Mouse (Mus musculus) spleen, postnatal 14 days (tissue): ENCODE measurements around the gene Gas6.

Experiments
- DNase-seq, 2 experiments: peaks; one replicate each; pipeline ENCODE4 v3.0.0; 2021 to 2022; ENCODE audit warnings: low spot score in 2 of 2

Gene Gas6

DNA sequence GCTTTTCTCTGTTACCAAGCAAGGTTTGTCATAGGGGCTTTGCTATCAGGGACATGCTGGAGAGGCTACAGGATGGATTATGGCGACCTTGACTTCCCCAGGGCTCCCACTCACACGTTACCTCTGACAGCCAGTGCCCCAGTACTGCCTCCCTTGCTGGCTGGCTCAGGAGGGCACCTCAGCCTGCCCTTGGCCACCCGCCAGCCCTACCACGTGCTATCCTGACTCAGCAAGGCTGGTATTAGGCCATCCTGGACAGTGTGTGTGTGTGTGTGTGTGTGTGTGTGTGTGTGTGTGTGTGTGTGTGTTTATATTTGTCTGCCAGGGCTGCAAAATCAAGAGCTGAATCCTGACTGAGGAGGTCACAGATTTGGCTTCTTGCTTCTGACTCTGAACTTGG lies 12.6 kb upstream of the Gas6 start:
- peak in 1 of 2 experiments; percentile 13 for DNase-seq

DNA sequence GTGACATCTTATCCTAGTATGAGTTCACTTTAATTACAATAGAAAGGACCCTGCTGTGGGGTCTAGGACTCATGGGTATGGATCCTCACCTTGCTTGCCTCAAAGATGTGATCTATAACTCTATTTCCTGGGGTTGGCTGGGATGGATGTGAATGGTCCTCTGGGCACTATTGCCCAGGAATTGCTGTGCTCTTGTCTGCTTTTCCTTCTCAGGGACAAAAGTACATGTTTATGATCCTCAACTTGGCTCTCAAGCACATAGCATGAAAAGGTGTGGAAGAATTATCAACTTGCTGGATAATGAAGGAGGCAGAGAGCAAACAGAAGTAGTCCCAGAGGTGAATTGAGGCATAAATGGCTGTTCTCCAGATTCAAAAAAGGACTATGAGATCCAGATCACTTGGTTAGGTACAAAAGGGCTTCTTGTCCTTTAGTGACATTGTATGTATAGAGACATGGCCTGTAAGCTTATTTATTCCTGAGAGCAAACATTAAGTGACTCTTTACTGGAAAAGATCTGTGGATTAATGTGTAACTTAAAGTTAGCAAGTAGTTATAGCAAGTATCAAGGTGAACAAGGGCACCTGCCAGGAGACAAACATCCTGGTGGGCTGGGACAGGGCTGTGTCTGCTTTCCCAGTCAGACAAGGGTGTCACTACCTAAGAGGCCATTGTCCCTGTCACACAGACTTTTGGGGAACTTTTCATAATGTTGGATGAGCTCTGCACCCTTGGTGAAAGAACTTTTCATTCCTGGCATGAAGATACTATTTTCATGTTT lies 10.8 kb upstream of the Gas6 start:
- DNase-seq: no peak

DNA sequence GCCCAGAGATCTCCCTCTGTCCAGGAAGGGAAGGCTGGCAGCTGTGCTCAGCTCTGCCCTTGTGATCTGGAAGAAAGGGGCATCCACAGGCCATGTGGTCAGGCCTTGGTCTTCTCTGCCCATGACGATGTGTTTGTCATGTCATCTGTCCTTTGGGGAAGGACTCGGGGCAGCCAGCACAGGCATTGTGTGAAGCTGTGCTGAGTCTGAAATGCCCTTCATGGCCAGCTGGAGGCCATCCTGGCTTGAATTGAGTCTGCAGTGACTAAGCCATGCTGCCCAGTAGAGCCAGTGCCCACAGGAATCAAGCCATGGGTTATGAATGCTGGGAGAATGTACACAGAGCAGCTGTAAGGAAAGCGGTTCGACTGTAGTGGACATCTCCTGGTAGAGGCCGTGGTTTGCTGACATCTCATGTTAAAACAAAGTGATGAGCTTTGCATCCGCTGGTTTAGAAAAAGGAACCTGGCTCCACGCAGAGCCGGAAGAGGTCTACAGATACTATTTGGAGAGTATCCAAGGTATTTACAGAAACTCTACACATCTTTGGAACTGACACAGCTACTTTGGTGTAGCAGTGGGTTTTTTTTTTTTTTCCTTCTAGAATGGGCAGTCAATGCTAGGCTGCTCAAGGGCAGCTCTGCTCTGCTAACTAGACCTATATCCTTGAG lies 9.8 kb upstream of the Gas6 start:
- DNase-seq: no peak

DNA sequence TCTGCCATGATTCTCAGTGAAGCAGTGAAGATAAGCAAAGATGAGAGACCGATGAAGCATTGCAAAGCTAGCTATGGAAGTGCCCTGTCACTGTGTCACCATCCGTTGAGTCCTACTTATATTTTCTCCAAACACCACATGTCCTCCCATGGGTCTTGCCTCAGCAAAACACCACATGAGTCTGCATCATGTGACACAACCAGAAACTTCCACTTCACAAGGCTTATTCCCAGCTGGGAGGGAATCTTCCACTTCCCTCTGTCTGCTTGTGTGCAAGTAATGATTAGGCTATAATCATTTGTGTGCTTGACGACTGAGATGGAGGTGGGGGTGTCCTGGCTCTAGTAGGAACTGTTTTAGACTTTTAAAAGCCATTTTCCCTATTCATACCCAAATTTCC lies 6.9 kb upstream of the Gas6 start:
- DNase-seq: no peak

DNA sequence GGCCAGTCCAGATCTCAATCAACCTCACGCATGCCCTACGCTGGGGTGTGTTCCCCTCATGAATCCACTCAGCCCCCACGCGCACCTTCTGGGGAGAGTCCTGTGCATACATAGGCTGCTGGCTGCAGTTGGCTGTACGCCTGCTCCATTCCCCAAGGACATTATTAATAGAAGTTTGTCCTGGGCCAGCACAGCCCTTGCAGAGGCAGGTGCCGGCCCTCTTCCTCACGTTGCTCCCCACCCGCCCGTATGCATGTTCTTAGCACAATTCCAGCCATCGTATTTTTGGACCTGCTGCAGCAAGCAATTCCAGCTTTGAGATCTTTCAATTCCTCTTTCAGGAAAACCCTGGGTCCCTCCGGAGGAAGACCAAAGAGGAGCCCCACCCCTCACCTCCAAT lies 1.3 kb downstream of the Gas6 start:
- DNase-seq: no peak

DNA sequence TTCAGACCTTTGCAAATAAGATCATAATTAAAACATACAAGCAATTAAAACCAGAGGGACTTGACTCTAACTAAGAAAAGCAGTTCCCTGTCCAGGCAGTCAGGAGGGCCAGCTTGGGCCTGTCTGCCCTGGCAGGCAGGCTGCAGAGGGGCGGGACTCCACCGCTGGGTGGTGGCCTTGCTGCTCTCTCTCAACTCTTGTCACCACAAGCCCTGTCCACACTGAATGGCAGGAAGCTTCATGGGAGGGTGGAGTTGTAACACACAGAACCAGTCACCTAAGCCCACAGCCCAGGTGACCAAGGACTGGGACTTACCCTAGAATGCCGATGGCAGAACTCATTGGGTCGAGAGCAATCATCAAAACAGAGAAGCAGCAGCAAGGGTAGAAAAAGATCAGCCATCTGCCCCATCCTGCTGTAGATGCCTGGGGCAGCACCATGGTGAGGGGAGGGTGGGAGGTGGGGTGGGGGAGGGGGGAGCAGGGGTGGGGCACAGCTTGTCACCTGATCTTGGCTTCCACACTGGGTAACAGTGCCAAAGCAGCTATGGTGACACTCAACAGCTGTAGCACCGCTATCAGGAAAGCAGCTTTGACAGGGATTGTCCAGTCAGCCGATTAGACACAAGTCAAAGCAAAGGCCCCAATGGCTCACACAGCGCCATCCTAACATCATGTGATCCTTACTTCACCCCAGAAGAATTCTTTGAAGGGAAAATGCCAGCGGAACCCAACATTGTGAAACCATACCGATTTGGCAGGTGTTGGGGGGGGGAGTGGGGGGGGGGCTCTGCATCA lies 1.9 kb downstream of the Gas6 start:
- no peak for DNase-seq

DNA sequence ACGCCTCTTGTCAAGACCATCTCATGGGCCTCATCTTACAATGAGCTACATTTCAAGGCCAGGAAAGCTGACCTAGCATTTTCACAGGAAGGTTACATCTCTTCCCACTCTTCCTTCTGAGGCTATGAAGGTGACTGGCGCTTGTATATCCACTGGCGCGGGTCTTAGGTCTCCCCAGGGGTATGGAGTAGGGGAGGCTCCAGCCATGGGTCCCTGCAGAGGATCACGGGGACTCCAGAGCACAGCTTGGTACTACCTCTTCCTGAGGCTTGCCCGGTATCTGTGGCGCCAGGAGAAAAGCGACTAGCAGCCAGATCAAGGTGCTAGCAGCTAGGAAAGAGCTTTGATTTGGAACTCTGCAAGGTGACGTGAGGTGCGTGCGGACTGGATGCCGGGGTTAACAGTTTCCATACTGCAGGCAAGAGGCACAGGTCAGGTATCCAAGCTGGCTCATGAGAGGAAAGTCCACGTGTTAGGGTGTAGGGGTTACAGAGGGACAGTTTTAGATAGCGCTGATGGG lies 2.7 kb downstream of the Gas6 start:
- DNase-seq: no peak

DNA sequence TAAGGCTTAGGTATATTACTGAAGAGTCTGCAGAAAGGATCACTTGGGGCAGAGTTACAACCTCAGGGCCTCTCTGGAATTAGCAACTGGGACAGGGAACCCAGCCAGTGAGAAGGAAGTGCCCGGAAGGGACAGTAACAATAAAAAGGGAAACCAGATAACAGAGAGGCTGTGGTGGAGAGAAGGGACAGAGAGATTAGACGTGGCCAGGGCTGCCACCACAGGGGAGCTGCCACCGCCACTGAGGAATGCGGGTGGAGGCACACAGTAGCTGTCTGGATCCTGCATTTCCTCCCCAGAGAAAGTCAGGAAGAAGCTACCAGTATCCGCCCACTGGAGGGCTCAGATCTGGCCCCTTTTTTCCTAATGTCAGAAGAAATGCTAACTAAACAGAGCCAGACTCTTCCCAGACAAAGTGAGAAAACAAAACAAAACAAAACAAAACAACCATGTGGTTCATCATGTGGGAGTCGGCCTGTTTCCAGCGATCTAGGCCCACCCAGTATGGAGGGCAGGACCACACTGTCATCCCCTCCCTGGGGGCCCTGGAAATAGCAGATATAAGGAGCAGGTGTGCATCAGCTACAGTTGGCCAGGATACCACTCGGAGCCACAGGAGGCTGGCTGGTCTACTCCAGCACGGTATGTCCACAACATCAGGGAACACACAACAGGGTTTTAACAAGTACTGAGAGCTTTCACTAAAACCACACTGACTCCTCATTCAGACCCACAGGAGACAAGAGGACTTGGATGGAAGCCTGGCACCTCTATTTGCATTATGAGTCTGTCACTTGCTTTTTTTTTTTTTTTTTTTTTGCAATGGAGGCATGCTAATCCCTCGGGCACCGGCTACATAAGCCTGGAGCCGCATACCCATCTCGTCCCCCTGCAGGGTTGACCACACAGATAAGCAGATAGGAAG lies 4.0 kb downstream of the Gas6 start:
- DNase-seq: no peak

DNA sequence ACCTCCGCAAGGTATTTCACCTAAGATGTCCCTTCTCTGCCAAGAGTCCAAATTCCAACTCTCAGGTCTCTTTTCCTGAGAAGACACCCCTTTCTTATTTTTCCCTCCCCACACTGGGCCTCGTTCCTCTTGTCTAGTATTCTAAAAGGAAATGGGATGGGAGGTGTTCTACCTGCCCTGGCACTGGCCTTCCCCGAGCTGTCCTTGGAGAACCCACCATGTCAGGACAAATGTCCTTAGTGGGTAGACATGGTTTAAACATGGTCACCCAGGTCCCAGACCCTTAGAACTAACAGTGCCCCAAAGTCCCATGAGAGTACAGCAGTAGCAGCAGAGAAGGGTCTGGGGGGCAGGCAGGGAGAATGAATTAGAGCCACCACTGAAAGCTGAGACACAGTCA lies 4.9 kb downstream of the Gas6 start:
- no peak for DNase-seq

DNA sequence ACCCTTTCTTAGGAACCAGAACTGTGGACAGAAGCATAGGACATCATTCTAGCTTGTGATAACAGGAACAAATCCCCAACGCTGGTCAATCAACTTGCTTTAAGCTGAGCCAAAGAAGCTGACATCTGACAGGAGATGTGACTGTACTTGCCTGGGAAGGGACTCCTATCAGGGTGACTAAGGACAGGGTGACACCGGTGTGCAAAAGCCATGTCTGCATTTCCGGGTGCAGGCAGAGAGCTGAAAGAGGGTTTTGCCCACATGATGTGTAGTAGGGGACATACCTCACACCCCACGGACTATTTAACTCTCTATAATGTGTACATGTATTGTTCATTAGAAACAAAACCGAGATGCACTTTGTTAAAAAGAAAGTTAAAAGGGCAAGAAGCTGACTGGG lies 11.1 kb downstream of the Gas6 start:
- DNase-seq: no peak

DNA sequence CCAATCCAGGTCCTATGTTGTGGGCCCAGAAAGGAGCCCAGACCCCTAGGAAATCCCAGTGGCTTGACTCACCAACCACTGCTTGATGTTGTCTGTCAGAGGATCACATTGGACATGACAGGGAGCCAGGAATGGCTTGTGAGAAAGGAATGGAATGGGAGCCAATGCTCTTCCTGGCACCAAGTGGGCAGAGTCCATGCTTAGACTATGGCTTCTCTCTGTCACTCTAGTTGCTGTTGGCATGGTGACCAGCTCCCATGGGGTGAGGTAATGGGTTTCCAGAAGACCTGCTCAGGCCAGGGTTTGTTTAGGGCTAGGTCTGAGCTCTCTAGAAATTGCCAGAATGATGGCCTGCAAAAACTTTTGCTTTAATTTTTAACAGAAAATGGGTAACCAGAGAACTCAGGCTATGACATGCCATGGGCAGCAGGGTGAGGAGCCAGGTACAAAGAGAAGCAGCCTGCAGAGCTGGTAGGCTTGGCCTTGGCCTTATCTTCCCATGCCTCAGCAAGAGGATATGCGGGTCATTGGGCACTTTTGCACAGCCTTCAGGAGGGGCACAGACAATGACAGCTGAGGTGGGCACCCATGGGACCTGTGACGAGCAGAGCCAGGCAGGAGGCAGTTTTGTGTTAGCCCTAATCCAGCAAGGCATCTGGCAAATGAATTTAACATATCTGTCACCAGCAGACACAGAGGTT lies 12.0 kb downstream of the Gas6 start:
- DNase-seq: no peak

DNA sequence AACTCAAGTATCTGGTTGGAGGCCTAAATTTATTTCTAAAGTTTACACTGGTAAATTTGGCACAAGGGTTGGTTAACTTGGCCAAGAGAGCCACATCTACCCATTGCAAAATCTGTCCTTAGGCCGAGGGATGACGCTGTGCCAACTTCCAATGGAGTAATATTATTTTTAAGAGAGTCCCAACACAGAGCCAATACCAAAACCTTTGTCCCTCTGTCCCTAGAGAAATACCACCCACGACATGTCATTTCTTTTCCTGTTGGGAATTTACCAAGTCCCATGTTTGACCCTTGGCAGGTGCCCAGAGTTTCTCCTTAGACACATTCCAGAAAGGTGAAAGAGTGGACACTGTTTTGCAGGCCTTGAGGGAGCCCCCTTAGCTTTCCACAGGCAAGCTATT lies 12.7 kb downstream of the Gas6 start:
- no peak for DNase-seq

DNA sequence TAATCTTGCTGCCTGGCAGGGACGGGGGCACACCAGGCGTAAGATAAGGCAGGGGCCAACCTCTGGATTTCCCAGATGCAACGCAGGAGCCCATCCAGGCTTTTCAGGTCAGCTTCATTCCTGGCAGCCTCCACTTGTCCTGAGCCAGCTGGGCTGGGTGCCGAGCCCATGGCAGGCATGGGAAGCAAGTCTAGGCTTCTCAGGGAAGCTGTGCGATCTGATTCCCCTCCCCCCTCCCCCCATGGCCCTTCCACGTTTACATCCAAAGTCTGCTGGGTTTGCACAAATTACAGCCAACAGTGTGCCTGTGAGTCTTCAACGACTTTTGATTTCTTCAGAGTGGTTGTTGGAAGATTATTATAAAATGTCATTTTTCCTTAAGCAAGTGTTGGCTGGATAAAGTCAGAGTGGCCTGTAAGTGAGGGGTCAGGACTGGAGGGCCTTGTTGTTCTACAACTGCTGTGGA lies 13.2 kb downstream of the Gas6 start:
- no peak for DNase-seq

DNA sequence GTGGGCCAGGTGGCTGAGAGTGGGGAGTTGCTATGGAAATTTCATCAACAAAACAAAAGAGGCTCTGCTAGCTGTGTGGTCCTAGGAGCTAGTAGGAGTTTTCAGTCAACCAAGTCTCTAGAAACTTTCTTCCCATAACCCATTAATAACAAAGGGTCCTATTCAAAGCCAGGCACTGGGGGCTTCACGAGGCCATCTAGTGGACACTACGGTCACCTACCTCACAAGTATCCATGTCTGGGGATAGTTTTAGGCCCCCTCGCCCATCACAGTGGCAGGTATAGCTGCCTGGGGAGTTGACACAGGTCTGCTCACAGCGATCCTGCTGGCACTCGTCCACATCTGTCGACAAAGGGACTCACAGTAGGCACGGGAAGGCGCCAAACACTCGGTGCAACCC lies 18.4 kb downstream of the Gas6 start:
- DNase-seq: no peak

DNA sequence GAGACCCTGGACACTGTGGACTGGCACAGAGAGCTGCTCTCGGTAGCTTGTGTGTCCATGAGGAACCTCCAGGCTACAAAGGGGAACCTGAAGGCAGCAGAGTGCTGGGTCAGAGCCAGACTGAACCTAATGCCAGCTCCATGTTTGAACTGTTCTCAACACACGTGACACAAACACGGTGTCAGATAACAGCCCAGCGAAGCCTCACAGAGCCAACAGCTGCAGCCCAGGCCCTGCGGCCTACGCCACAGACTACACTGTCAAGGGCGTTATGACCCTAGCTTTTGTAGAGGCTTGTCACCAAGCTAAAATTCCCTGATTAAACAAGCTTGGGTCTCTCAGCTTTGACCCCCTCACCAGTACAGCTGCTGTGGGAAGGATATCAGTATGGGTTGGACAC lies 22.0 kb downstream of the Gas6 start:
- DNase-seq: no peak

DNA sequence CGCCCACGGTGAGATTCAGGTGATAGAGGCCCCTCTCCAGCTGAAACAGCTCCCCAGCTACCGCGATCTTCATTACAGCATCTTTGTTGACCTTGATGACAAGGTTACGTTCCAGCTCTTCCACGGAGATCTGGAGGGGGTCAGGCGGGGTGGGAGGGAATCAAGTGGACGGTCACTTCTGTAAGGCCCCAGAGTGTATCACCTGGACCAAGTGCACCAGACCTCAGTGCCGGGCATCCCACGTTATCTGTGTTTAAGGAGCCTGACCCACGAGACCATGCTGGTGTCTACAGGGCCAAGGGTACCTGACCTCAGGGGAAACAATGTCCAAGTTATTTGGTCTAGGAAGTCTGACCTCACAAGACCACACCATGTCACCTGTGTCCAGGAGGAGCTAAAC lies 22.8 kb downstream of the Gas6 start:
- no peak for DNase-seq

DNA sequence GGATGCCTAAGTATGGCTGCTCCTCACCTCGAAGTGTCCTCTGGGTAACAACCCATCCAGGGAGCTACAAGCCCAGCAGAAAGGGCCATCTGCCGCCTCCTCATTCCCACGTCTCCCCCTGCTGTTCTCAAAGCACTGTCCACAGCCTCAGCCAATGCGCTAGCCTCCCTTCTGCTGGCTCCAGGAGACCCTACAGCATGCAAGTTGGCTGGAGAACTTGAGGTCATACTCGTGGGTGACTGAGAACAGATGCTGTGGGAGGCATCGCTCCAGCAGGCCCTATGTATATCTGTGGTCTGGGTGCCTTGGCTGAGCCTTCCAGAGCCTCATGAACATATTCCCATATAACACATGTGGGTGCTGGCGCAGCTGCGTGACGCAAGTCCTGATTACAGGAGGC lies 25.6 kb downstream of the Gas6 start:
- DNase-seq: no peak

DNA sequence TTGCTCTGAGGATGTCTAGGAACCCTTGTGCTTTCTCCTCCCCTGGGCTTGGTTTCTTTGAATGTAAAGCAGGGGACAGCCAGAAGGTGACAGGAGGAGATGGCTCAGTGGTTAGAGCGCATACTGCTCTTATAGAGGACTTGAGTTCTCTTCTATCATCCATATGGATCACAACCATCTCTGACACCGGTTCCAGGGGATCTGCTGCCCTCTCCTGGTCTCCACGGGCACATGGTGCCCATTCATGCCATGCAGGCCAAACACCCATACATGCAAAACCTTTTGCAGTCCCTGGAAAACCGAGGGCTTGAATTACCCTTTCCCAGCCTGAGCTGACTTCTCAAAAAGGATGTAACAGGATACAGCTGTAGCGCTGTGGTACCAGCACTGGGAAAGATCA lies 27.3 kb downstream of the Gas6 start:
- DNase-seq: no peak

DNA sequence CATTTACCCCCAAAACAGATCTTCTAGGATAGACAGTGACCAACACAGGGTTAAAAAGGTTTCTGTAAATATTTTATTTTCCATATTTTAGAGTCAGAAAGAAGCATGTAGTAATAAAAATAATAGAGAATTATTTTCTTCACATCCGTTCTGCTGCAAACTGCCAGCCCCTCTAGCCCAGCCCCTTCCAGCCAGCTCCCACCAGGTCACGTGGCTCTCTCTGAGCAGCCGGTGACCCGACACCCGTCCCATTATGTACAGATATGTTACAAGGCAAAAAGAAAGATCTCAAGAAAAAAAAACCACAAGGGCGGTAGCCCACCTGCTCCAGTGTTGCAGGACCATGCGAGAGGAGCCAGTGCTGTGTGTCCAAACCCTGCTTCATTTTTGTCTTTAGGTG lies 29.0 kb downstream of the Gas6 start:
- no peak for DNase-seq

DNA sequence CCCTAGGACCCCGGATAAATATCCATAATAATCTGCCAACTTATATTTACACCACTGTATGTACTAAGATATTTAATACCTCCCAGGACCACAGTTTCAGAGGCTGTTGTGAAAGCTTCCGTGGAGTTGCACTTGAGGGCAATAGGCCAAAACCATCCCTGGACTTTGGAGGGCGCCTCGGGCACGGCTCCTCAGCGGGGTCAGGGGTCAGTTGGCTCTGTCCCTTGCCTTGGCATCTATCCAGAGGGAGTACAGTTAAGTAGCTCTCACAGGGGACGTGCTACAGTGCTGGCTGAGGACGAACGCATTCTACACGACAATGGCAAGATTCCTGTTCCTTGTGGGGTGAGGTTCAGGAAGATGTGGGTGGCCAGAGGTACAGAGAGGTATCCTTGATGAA lies 31.9 kb downstream of the Gas6 start:
- DNase-seq: no peak

DNA sequence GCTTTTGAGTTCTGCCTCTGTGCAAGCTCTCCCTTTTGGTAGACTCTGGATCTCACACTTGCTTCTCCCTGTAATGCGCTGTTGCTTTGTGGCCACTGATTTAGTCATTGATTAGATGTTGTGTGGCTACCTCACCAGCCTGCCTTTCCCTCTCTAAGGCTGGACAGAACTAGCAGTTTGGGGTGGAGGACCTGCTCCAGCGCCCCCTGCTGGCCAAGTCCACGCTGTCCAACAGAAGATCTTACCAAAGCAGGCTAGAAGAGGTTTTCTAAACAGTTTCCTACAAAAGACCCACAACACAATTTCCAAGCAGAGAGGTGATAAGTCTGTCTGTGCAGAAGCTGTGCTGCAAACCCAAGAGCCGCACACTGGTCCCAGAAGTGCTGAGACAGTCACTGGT lies 32.4 kb downstream of the Gas6 start:
- peak in 1 of 2 experiments; percentile 31 for DNase-seq
